Mouse (Mus musculus): ENCODE data around the gene Atg2a.

Atg2a gene

DNA sequence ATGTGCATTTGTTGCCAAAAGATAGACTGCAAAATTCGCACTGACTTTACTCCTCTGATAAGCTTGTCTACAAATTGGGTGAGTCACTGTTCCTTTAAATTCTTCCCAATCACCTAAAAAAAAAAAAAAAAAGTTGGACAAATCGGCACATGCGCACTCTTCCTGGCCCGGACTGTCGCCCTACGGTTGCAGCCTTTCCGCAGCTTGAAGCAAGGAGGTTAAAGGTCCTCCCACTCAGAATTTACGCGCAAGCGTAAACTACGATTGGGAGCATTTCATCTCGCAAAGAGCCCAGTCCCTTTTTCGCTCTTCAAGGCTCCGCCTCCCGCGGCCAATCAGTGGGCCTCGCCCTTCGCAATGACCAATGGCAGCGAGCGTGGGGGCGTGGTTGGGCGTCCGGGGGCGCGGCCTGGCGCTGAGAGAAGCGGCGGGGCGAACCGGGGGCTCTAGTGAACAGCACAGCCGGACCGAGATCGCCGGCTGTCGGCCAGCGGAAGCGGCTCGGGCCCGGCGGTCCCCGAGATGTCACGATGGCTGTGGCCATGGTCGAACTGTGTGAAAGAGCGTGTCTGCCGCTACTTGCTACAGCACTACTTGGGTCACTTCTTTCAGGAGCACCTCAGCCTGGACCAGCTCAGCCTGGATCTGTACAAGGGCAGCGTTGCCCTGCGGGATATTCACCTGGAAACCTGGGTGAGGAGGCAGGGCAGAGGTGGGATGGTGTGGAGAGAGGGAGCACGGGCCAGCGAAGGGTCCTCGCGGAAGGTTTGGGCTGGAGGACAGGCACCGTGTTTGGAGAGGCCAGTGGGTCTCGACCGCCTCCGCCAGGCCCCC, at the start of gene Atg2a:
Gene Atg2a, plus strand, starts transcription at position 395 of the 834 bp plus-strand sequence.
- peak; percentile 98 for DNase-seq

DNA sequence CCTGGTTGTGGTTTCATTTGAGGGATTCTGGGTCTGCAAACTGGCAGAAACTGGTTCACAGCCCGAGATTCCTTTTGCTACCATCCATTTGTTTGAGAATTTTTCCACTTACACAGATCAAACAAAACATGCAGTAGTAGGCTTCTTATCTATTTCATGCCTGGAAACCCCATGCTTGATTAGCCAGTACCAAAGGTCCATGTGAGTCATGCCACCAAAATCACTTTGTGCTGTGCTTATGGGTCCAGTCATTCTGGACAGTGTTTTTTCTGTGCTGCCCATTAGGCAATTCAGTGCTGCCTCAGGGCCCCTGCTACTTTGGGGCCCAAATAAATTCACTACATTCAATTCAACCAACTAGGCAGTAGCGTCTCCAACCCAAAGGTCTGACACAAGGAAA, 37.2 kb upstream of the Atg2a start:
- DNase-seq = no peak

DNA sequence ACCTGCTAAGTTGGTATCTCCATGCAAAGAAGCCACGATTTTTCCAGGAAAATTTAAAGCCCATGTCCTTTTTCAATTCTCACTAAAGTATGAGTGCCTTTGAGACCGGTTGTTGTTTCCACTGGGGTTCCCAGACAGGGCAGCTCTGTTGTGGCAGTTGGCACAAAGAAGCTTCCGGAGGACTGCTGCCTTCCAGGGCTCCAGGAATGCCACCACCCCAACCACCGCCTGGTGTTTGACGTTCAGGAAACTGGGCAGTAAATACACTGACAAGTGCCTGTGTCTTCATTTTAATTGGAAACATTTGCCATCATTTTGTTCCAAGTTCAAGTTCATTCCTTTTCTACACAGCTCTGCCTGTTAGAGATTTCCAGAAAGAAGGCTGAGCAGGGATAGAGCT, 34.8 kb upstream of the Atg2a start:
- DNase-seq = no peak

DNA sequence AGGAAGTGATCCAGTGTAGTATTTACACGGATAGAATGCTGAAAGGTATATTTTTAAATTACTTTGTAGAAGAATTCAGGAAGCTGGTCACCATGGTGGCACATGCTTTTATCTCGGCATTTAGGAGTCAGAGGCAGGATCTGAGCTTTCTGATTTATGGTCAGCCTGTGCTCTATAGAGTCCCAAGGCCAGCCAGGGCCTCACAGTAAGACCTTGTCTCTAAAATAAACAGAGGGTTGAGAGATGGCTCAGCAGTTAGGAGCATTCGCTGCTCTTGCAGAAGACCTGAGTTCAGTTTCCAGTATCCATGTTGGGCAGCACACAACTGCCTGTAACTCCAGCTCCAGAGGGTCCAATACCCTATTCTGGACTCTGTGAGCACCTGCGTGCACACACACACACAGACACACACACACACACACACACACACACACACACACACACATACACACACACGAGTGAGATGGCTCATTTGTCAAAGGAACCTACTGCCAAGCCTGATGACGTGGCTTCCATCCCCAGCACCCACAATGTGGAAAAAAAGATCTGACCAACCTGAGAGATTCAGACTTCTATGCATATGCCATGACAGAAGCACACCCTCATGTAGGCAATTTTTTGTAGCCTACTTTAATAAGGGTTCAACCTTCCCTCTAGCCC, 25.3 kb upstream of the Atg2a start:
- no peak for DNase-seq

DNA sequence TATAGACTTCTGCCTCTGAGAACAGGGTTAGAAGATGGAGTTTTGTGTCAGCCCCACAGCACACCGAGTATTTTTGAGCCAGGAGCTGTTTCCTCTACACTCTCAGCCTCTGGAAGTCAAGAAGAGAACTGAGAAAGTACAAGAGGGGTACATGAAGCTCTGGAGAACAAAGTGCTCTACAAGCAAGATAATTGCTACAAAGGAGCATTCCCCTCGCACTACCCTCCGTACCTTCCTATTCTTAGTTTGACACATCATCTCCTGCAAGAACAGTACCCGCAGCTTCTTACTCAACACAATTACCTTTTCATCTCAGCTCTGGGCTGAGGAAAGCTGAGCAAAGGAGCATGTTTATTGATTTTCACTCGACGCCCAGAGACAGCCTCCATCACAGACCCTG, 22.9 kb upstream of the Atg2a start:
- DNase-seq = no peak

DNA sequence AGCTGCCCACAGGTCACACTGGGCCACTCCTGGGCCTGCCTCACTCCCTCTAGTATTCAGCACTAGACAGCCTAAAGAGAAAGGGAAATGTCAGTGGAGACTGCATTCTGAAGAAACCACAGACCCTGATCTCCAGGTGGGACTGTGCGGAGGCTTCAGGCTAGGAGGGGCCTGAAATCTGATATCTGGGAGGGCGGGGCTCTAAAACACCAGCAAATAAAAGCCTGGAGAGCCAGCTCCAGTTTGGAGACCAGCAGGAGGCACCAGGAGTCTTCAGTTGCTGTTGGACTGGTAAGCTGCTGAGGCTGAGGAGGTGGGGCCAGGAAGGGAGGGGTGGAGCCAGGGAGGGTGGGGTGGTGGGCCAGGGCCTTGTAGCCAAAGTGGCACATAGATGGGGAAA, 15.3 kb upstream of the Atg2a start, which contains the start of gene Gpha2:
Gene Gpha2, plus strand, starts transcription at position 246 of the 400 bp plus-strand sequence.
- DNase-seq = no peak

DNA sequence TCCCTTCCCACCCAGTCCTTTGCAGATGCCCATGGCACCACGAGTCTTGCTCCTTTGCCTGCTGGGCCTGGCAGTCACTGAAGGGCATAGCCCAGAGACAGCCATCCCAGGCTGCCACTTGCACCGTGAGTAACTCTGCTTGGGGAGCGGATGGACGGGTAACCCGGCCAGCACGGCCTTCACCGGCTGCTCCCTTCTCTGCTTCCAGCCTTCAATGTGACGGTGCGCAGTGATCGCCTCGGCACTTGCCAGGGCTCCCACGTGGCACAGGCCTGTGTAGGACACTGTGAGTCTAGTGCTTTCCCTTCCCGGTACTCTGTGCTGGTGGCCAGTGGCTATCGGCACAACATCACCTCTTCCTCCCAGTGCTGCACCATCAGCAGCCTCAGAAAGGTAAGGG, 14.7 kb upstream of the Atg2a start:
- DNase-seq = no peak

DNA sequence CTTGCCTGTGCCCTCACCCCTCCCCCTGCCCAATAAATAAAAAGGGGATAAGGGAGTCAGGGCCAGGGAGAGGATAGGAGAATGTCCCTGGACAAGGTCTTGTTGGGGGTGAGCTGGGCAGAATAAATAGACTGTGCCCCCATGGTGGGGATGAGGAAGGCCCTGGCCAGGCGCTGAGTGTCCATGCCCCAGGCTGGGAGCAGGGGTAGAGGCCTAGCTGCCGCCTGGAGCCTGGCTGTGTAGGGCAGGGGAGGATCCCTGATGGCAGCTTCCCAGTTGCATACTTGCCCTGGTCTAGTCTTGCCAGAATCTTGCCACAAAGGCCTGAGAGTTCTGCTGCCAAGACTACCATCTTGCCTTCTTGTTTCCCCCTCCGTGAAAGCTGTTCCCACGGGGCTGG, 13.6 kb upstream of the Atg2a start:
- no peak for DNase-seq

DNA sequence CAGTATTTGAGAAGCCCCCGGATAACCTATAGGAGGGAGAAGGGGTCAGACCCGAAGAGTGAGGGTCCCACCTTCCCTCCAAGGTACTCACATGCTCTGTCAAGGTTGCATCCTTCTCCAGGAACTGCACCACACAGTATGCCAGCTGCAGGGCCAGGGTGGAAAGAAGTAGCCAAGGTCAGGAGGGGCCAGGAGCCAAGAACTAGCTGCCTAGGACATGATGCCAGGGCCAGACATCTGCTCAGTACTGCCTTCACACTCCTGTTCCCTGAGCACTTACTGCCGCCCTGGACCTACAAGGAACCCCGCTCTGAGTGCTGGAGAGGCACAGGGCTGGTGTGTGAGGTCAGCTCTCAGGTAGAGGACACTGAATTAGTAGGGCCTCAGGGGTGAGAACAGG, 11.1 kb upstream of the Atg2a start:
- DNase-seq = no peak

DNA sequence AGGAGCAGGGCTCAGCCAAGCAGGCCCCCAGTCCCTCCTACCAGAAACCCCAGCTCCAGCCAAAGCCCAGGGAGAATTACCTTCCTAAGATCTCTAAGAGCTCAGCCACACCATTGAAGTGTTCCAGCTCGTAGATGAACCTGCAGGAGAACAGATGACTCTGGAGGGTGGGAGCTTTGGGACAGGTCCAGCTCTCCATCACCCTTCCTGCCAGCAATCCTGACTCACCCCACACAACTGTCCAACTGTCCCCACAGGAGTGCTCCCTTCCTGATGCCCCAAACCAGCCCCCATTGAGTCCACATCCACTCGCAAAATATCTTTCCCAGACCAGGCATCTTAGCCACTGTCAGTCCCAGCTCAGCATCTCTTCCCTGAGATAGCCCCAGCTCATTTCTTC, 10.4 kb upstream of the Atg2a start:
- DNase-seq = peak; percentile 26

DNA sequence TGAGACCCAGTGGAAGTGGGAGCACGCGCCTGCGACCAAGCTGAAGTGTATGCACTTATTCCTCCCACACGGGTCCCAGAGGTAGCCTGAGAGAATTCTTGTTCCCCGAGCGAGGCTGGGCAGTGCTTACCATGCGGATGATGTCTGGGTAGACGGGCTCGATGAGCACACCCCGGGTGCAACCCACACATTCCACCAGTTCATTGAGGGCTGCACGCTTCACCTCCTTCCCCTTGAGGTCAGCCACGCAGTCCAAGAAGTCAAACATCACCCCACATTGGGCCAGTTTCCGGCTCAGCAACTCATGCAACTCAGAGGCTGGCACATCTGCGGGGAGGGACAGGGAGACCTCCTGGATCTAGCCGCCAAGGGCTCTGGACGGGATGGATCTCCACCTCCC, 7.8 kb upstream of the Atg2a start:
- DNase-seq = peak; percentile 24

DNA sequence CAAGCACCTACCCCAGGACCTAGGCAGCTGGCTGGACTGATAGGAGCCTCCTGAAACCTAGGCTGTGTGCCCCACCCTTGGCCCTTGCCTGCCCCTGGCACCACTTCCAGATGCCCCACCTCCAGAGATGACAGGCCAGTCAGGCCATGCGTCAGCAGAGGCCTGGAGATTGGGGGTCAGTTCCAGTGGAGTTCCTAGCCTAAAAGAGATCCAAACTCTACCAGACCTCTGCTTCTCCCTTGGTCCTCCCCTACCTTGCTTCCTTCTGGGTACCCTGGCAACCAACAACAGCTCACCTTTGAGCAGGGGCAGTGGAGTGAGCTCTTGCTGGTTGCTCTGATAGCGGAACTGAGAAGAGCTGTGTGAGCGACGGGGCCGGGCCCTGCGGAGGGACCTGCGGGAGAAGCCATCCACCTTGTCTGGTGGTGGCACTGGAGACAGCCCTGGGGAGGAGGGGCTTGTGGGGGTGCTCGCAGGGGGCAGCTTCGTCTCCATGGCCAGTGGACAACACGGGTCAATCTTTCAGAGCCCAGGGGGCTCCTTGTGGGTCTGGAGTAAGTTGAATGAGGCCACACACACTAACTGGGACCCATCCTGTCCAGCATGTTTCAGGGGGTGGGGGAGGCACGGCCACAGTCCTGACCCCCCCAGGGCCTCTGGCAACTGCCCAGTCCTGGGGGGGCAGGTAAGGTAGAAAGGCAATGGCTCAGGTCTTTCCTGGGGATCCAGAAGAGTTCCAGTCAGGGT, 7.0 kb upstream of the Atg2a start:
- DNase-seq = peak; percentile 58

DNA sequence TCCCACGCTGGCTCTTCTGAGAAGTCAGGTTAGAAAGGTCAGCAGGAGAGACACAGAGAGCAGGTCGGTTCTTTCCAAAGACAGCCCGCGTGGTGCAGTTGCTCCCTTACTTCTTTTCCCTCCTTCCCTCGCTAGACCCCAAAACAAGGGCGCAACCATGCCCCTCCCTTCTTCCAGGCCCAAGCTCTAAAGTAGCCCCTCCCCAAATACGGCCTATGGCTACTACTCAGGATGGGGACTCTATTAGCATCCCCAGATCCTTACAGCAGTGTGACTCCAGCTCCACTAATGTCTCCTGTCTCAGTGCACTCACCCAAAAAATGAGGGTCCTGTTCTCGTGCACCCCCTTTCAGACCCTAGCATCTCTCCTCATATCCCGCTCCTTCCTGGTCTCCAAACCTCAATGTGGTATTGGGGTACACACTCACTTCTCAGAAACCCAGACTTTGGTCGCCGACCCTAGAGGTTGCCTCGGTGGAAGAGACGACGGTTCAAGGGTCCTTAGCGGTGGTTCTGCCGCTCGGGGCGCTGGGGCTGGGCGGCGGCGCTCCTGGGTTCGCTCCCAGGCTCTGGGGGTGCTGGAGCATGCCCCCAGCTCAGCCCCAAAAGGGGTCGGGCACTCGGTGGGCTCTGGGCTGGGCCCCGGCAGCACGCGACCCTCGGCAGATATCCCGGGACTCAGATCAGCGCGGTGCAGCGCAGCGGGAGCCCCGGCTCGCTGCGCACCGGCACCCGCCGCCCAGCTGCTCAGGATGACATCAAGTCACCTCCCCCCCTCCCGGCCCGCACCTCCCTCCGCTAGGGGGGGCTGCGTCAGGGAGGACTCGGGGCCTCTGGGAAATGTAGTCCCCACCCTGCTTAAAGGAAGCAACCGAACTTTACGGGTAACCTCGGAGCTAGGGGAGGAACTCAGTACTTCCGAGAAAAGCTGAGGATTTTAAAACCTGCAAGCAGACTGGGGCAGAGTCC, 6.1 kb upstream of the Atg2a start, which contains the start of gene Ppp2r5b:
Gene Ppp2r5b, minus strand, starts transcription at position 789 of the 969 bp plus-strand sequence.
- peak; percentile 94 for DNase-seq

DNA sequence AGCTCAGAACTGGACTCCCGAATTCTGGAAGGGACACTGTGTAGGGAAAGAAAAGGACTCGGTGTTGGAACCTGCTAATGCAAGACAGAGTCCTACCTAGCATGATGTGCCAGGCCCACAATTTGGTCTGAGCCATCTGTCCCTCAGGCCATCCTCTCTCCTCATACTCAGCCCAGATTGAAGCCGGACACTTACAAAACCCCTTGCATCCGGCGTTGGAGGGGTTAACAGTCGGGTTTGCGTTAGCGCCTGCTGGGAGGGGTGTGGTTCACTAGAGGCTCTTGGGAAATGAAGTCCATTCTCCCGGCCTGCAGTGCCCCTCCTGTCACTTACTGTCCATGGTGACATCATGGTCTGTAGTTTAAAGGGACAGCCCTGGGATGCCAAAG, 5.4 kb upstream of the Atg2a start:
- DNase-seq = peak; percentile 92

DNA sequence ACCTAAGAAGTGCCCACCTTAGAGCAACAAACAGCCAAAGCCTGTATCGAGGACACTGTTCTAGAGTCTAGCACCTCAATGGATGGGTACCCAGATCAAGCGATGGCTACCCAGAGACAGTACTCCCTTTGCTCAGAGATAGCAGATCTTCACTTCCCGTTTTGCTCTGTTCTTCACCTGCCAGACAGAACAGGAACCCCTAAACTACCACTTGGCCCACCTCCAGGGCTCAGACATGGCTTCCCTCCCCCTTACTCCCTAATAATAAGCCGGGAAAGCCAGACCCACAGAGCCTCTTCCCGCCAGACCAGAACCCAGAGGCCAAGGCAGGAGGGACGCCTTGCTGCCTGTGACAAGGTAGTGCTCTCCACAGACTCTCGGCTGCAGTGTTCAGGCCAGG, 4.6 kb upstream of the Atg2a start:
- DNase-seq = peak; percentile 57

DNA sequence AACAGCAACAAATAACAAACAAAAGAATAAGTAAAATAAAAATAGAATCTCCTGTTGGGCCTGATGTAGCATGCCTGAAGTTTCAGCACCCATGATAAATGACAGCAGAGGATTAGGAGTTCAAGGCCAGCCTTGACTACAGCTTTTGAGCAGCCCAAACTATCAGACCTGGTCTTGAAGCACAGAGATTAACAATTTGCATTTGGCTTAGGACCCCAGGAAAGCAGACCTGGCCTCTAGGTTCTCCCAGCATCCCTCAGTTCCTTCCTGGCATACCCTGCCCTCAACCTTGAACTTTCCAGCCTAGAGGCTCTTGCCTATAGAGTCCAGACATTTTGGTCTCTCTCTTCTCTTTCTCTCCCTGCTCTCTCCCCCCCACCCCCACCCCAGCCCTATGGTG, 2.7 kb upstream of the Atg2a start:
- peak; percentile 2 for DNase-seq

DNA sequence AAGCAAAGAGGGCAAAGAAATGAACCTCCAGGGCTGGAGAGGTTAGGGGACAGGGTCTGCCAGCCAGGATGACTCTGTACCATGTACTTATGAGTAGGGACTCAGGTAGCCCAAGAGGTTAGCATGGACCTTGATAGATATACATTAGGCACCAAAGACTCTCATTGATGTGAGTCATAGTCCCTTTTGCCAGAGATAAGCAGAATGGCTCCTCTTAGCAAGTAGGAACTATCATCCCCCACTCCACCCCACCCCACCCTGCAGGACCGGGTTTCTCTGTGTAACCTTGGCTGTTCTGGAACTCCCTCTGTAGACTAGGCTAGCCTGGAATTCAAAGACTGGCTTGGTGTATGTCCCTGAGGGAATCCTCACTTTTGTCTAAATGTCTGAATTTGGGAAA, 1.3 kb upstream of the Atg2a start:
- peak; percentile 6 for DNase-seq

DNA sequence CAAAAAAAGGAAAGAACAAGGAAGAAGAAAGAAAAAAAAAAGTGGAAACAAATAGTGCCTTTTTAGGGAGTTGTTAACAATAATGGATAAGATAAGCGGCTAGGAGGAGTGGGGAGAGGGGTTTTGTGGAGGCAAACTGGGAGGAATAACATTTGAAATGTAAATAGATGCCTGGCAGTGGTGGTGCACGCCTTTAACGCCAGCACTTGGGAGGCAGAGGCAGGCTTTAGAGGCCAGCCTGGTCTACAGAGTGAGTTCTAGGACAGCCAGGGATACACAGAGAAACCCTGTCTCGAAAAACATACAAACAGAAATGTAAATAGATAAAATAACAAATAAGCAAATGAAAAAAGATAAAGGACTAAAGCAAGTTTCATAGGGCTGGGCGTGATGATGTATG, 743 bp upstream of the Atg2a start:
- no peak for DNase-seq

DNA sequence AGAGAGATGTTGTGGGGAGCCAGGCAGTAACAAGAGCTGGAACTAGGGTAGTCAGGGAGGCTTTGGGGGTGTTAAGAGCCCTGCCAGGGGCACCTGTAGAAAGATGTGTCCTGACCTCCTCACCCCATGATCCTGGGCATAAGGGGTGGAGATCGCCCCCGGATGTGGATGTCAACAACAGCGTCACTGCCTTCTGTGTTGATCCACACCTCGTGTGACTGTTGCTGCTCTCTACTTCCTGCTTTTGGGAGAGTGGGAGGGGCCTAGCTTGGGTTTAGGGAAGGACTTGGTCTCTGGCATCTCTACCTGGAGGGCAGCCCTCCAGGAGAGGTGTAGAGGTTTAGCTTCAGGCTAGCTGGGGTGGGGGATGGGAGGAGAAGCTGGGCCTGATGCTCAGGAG, 813 bp downstream of the Atg2a start:
- no peak for DNase-seq

DNA sequence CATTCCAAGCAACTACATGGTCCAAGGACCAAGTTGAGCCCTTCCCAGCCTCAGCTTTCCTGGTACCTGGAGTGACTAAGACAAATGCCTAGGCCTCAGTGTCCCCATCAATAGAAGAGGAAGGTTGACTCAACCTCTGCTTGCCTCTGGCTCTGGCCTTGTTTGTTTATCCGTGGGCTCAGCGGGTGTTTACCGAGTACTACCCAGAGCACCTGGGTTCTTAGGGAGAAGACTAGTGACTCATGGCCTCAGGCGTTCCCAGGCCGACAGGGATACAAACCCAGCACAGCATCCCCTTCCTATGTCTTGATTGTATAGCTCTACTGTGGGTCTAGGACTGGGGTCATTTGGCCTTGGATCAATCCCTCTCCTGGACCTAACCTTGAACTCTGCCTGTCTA, 1.8 kb downstream of the Atg2a start:
- DNase-seq = no peak

DNA sequence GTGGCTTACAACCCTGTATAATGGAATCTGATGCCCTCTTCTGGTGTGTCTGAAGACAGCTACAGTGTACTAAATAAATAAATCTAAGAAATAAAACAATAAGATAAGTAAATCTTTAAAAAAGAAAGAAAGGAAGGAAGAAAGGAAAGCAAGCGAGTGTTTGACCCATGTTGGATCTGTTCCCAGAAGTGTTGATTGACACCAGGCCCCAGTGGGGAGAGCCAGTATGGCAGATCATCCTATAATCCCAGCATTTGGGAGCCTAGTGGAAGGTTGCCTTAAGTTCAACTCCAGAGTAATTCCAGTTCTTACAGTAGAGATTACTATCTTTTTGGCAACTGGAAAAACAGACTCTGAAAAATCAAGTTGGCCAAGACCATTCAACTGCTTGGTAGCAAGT, 4.3 kb downstream of the Atg2a start:
- no peak for DNase-seq

DNA sequence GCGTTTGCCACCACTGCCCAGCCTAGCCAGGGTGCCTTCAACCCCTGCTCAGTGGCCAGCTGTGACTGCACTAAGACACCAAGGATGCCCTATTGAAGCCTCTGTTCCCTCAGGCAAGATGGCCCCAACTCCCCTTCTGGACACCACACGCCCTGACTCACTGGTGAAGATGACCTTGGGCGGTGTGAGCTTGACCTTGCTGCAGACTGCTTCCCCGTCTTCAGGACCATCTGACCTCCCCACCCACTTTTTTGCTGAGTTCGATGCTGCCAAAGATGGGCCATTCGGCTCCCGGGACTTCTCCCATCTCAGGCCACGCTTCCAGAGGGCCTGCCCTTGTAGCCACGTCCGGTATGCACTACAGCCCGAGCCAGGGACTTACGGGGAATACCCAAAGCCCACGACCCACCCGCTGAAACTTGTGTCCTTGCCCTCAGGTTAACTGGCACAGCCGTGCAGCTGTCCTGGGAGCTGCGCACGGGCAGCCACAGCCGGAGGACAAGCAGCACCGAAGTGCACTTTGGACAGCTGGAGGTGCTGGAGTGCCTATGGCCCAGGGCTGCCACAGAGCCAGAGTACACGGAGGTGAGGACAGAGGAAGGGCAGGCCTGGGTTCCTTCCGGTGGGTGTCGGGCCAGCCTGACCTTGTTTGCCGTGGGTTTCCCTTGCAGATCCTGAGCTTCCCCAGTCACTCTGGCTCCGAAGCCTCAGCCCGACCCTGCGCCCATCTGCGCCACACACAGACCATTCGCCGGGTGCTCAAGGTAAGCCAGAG, 6.2 kb downstream of the Atg2a start:
- DNase-seq = no peak

Measured in cerebellum, adult 11 months (tissue).